Mouse (Mus musculus) megakaryocyte, embryonic 14.5 days (primary cell): Measurements from ENCODE around the gene Fam129c.

Source experiments
- FLI1 ChIP-seq: IDR thresholded peaks from 2 replicates; pipeline ENCODE4 v1.6.1; 2012; ENCODE audit warnings: low read length, inconsistent platforms, mixed read lengths
- GATA1 ChIP-seq: IDR thresholded peaks from 3 replicates; pipeline ENCODE4 v1.6.1; 2012; ENCODE audit warnings: mixed read lengths, low read length, inconsistent platforms, borderline replicate concordance

DNA sequence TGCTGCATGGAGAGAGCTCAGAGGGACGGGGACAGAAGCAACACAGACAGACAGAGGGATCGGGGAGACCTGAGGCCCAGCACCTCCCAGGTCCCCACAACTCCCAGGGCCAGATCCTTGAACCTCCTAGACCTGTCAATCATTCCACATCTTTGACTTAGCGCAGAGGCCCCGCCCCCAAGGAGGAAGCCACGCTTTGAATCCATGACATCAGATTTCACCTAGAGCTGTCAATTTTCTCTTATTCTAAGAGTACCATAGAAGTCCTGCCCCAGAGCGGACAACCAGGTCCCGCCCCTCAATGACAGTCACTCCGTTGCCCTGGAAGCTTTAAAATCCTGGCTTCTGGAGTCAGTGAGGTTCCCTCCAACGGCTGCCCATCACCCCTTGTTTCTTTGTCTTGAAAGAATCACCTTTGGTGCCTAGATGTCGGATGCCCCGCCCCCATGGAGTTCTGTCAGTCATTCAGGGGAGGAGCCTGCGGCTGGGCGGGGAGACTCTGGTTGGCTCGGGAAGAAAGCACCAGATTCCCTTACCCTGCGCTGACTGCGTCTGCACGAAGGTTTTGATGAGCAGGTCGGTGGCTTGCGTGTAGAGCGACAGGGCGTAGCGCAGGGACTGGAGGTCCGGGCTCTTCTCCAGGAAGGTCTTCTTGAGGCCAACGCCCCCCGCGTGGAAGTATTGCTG lies 36.7 kb downstream of the Fam129c start:
- TF ChIP-seq GATA1 (no peak), FLI1 (no peak)
